Mouse (Mus musculus) embryo, embryonic 9.5 days (tissue): ENCODE measurements at regions not wholly inside any gene's neighbourhood (a gene's known extent, or its start where the extent isn't known, plus 50 kb on each side); places are given as distances from the start of the nearest gene placed in this dataset.
"Not testable (repeated sequence)": the region's sequence is repeated elsewhere in the genome, so short reads cannot be mapped to it uniquely, and the experiment has no call there.

ENCODE experiments used
- DNase-seq: peaks from one replicate; pipeline ENCODE4 v3.0.0-alpha.2; 2017; ENCODE audit errors: extremely low spot score

- not testable (repeated sequence) for DNase-seq
Observed at GRCm38 (mm10) chr4:71422121-71422520, 335.6 kb downstream of the Gm11232 start.

- DNase-seq, result no peak
Observed at GRCm38 (mm10) chr4:71409867-71410266, 347.9 kb downstream of the Gm11232 start.

DNA sequence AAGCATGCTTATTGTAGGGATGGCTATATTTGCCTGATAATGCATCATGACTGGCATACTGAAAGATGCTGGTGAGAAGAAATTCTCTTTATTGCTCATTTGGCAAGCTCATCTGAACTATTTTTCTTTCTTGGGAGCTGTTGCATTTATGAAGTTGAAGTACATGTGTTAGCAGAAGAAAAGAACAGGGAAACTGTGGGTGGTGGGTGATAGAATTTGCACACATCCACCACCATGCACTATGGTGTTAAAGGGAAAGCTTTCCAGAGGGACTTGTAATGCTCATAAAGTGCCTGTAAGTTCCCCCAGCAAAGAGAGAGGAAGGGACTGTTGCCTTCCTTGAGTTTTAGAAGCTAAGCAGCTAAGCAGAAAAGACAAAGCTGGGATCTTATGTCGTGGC lies 367.3 kb downstream of the Gm11232 start:
- no peak for DNase-seq

DNA sequence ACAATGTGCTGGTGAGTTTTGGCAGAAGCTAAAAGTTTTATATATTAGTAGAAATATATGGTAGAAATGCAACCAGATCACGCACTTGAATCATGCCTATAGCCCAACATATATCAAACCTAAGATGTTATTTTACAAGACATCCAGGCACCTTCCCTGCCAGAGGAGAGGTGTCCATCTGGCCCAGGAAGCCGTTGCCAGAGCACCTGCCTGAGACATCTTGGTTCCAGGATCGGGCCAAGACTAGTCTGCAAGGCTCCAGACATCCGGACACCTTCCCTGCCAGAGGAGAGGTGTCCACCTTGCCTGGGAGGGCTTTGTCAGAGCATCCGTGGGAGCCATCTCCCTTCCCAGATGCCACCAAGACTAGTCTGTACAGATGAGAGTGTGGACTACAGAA lies 388.5 kb downstream of the Gm11232 start:
- DNase-seq, result no peak

GRCm38 (mm10) chr4:71363761-71364160 lies 394.0 kb downstream of the Gm11232 start:
- no peak for DNase-seq

DNA sequence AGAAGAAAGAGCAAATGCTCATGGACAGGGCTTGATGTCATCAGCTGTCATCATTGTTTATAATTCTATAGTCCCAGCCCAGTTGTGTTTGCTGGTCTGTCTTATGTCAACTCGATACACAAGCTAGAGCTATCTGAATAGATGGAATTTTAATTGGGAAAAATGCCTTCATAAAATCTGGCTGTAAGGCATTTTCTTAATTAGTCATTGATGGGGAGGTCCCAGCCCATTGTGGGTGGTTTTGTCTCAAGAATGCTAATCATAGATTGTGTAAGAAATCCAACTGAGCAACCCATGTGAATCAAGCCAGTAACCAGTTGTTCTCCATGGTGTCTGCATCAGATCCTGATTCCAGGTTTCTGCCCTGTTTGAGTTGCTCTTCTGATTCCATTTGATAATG lies 400.1 kb downstream of the Gm11232 start:
- no peak for DNase-seq

- DNase-seq, result no peak
Observed at GRCm38 (mm10) chr4:71356714-71357113, 401.1 kb downstream of the Gm11232 start.

DNA sequence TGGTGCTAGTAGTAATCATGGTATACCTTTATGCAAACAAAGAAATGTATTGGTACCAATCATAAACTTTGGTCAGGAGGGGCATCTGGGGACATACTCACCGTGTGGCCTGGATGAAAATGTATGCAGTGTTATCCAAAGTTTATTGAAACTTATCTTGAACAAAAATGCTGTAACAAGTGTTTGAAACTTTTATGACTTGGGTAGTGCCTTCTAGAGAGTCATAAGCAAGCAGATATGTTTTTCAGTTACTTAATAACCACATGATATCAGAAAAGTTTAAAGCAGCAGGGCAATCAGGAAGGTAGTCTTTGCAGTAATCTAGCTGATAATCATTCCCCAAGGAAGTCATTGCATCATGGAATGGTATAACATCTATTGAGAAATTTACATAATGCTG lies 401.5 kb downstream of the Gm11232 start:
- no peak for DNase-seq

DNA sequence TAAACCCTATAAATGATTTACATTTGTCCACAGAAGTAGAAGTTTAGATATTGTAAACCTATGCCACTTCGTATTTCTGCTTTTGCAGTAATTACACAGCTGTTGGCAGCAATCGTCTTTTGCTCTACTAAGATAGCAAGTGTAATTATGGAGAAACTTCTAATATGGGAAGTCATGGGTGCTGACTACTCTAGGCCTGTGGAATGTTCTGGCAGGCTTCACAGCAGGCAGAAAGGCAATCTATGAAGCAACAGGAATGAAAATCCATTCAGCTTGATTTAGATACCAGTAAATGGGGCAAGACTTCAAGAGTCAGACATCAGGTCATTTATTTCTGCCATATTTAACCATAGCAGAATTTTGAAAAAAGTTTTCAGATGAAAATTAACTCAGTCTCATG lies 405.9 kb downstream of the Gm11232 start:
- no peak for DNase-seq

GRCm38 (mm10) chr4:71343068-71343467 lies 414.7 kb downstream of the Gm11232 start:
- DNase-seq, result no peak

DNA sequence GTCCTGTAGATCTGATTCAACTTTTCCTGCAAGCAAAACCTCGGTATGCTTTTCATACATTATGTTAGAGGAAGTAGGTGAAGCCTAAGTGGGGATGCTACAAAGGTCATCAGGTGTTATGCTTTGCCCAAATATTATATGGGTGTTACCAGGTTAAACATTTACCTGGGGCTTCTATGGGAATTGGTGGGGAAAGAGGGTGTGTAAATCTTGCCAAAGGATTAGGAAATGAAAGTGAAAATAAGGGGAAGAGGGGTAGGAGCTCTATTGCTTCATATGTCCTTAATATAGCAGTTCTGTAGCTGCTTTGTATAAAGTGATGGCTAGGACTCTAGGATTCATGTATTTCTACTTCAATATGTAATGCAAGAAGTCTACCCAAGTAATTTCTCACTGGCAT lies 419.2 kb downstream of the Gm11232 start:
- no peak for DNase-seq

GRCm38 (mm10) chr4:71332672-71333071 lies 425.1 kb downstream of the Gm11232 start:
- DNase-seq, result no peak

DNA sequence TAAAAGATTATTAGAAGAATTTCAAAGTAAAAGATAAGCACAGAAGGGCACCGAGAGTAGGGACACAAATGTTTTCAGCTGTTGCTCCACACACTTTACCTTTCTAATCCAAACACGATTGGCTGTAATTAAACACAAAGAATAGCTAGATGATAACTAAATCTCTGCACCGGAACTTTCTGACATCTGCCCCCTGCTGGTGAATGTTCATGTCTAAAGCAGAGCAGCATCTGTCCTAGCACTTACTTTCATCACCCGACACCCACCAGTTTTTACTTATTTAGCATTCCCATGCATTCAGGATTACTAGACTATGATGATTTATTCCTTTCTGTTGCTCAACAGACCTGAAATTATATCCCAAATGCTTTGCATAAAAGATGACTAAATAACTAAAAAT lies 425.7 kb downstream of the Gm11232 start:
- no peak for DNase-seq

DNA sequence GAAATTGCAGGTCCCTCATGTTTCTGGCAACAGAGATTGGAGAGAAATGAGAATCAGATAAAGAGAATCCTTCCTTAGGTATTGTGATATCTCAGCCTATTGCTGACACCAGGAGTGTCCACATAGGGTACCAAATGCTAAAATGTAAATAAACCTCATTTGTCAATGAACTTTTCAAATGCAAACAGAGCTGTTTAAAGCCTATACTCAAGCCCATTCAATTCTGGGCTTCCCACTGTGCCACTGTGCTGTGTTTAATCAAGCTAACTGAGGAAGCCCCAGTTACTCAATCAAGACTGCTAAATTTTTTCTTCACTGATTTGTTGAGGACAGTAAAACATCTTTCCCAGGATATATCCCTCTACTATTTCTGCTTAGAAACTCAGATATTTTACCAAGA lies 441.2 kb downstream of the Gm11232 start:
- no peak for DNase-seq

GRCm38 (mm10) chr4:71307176-71307612 lies 450.6 kb downstream of the Gm11232 start:
- DNase-seq, result no peak

DNA sequence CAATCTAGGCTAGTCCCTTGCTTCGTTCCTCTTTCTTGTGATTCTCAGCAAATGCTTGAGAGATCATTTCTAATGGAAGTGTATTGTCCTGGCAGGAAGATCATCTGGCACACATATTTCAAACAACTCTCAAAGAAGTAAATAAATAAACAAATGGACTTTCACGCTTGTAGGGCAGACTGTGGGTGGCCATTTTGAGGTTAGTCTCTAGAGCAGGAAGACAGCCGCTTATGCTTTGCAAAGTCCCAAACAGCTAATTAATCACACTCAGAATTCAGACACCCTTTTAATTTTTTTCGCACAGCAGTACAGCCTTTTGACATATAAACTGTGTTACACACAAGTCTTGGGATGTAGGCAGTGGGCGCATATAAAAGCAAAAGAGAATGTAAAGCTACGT lies 451.1 kb downstream of the Gm11232 start:
- no peak for DNase-seq

- not testable (repeated sequence) for DNase-seq
Observed at GRCm38 (mm10) chr4:71295716-71296115, 462.0 kb downstream of the Gm11232 start.

DNA sequence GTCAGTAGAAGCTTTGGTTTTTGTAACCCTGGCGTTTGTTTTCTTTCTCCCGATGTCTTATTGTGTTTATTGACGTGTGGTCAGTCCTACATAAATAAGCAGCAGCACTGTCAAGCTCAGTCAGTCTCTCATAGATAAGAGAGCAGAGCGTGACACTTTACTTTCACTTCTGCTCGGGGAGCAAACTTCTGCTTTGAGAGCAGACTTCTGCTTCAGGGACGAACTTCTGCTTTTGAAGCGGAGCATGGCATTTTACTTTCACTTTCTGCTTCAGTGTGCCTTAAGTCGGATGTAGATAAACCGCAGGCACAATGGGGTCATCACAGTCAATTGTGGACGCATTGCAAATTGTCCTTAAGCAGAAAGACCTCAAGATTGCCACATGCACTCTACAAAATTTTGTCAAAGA lies 466.0 kb downstream of the Gm11232 start:
- DNase-seq, result no peak

- not testable (repeated sequence) for DNase-seq
Observed at GRCm38 (mm10) chr4:71291111-71291740, 466.5 kb downstream of the Gm11232 start.

DNA sequence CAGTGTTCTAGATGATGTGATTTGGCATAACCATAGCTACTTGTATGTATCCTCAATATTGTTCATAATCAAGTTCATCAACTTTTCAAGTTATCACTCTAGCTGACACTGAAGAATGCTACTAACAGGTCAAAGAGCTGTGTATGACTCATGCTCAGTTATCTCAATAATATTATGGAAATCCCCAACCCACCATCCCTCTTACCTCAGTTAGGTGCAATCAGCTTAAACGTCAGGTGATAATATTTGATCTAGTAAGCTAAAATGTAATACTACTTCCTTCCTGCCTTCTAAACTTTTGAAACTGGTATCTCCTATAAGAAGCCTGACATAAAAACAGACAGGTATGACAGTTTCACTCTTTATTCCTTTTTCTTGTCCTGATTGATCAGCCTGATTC lies 474.6 kb downstream of the Gm11232 start:
- DNase-seq, result no peak

- no peak for DNase-seq
Observed at GRCm38 (mm10) chr4:71279710-71280109, 478.1 kb downstream of the Gm11232 start.

DNA sequence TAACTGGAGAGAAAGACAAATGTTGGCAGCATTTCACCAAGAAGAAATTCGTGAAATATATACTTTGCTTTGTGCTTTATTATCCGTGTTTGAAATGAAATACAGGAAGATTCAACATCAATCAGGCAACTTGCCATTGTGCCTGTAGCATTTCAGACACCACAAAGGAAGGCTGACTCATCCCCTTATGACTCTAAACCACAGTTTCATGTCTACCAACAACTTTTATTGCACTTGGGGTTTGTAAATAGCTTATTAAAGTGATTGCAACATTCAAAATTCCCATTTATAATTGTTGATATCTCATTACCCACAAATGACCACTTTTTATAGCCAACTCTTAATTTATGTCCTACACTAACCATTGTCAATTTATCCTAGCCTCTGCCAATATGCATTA lies 497.9 kb downstream of the Gm11232 start:
- DNase-seq, result no peak

GRCm38 (mm10) chr4:71230497-71230872 lies 527.3 kb downstream of the Gm11232 start:
- peak; percentile 8 for DNase-seq

GRCm38 (mm10) chr4:71229796-71230496 lies 527.8 kb downstream of the Gm11232 start:
- no peak for DNase-seq
